Mouse (Mus musculus) activated CD4-positive, CD25-positive, alpha-beta regulatory T cell, adult 4 months (primary cell): ENCODE data around the gene Gpr157. TPM values are rescaled to one million over a fixed set of nuclear protein-coding genes. Genes with fewer than 3 reads are reported as not detected.

Experiments
- ATAC-seq: one replicate; pipeline ENCODE4 v1.8.0; 2017
- polyA plus RNA-seq, 2 experiments: library from polyadenylated mRNA; unstranded; fragments of 100-300 nt; shearing (Covaris generic); gene quantifications; one replicate each; pipeline ENCODE4 v1.2.1; 2017

Gene Gpr157
- polyA plus RNA-seq, 2 experiments from 2014 or later, result 0.33 to 0.42 TPM

GRCm38 (mm10) chr4:150112867-150113266, 25.7 kb downstream of the Gpr157 start:
- no peak for ATAC-seq

- ATAC-seq, result no peak
Measured at GRCm38 (mm10) chr4:150114505-150115061, 27.4 kb downstream of the Gpr157 start.

GRCm38 (mm10) chr4:150117311-150117710, 30.1 kb downstream of the Gpr157 start:
- no peak for ATAC-seq

- ATAC-seq, result no peak
Measured at GRCm38 (mm10) chr4:150118163-150118562, 31.0 kb downstream of the Gpr157 start.

GRCm38 (mm10) chr4:150119055-150119454, 31.9 kb downstream of the Gpr157 start, which contains the start of gene Slc2a5:
TSS of gene Slc2a5 (plus strand) at chr4:150119283.
- no peak for ATAC-seq

- ATAC-seq, result no peak
Measured at GRCm38 (mm10) chr4:150119640-150120039, 32.5 kb downstream of the Gpr157 start.

- ATAC-seq, result no peak
Measured at GRCm38 (mm10) chr4:150120173-150120833, 33.1 kb downstream of the Gpr157 start.

GRCm38 (mm10) chr4:150121430-150121829, 34.3 kb downstream of the Gpr157 start:
- ATAC-seq, result no peak

GRCm38 (mm10) chr4:150122476-150122875, 35.3 kb downstream of the Gpr157 start:
- ATAC-seq, result no peak

GRCm38 (mm10) chr4:150126373-150126772, 39.2 kb downstream of the Gpr157 start:
- no peak for ATAC-seq

GRCm38 (mm10) chr4:150127894-150128293, 40.7 kb downstream of the Gpr157 start:
- no peak for ATAC-seq

- ATAC-seq, result no peak
Measured at GRCm38 (mm10) chr4:150128571-150128970, 41.4 kb downstream of the Gpr157 start.

- no peak for ATAC-seq
Measured at GRCm38 (mm10) chr4:150130661-150131060, 43.5 kb downstream of the Gpr157 start.

- ATAC-seq, result no peak
Measured at GRCm38 (mm10) chr4:150132692-150133271, 45.6 kb downstream of the Gpr157 start.

GRCm38 (mm10) chr4:150135254-150135653, 48.1 kb downstream of the Gpr157 start:
- ATAC-seq, result no peak

- no peak for ATAC-seq
Measured at GRCm38 (mm10) chr4:150136693-150137092, 49.5 kb downstream of the Gpr157 start.

GRCm38 (mm10) chr4:150137368-150138083, 50.4 kb downstream of the Gpr157 start:
- ATAC-seq, result no peak

GRCm38 (mm10) chr4:150138084-150138543, 50.9 kb downstream of the Gpr157 start:
- no peak for ATAC-seq

GRCm38 (mm10) chr4:150139090-150139489, 51.9 kb downstream of the Gpr157 start:
- no peak for ATAC-seq

GRCm38 (mm10) chr4:150140346-150140745, 53.2 kb downstream of the Gpr157 start:
- ATAC-seq, result no peak

GRCm38 (mm10) chr4:150144242-150144641, 57.1 kb downstream of the Gpr157 start:
- ATAC-seq, result no peak

- ATAC-seq, result no peak
Measured at GRCm38 (mm10) chr4:150146286-150146685, 59.1 kb downstream of the Gpr157 start.

- ATAC-seq, result no peak
Measured at GRCm38 (mm10) chr4:150151045-150151444, 63.9 kb downstream of the Gpr157 start.
